Mouse (Mus musculus) neural tube, embryonic 15.5 days (tissue): Measurements from ENCODE around the gene Pitx3. TPM values are rescaled to one million over a fixed set of nuclear protein-coding genes. Genes with fewer than 3 reads are reported as not detected.
A peak's percentile ranks its signal among the peaks of the same experiment; 100 is the strongest.
"Not testable (repeated sequence)": the region's sequence is repeated elsewhere in the genome, so short reads cannot be mapped to it uniquely, and the experiment has no call there.

Experiments used
- ATAC-seq: fragments of 200-750 bp; cut with Nextera tagmentation; 2 replicates; pipeline ENCODE4 v1.8.0; 2017; ENCODE audit warnings: mild to moderate bottlenecking, moderate TSS enrichment, moderate library complexity; ENCODE audit not compliant: low FRiP score
- H3K27ac ChIP-seq: fragments of 300-500 bp; sonication (generic); replicated peaks from 2 replicates; pipeline ENCODE4 v1.5.1; 2015; ENCODE audit warnings: mild to moderate bottlenecking, inconsistent platforms
- H3K27me3 ChIP-seq: fragments of 300-500 bp; sonication (generic); replicated peaks from 2 replicates; pipeline ENCODE4 v1.6.1; 2015; ENCODE audit warnings: inconsistent platforms
- H3K36me3 ChIP-seq: fragments of 300-500 bp; sonication (generic); 2 replicates; pipeline ENCODE4 v1.6.1; 2015; ENCODE audit warnings: inconsistent platforms
- H3K4me1 ChIP-seq: fragments of 300-500 bp; sonication (generic); 2 replicates; pipeline ENCODE4 v1.6.1; 2015; ENCODE audit warnings: inconsistent platforms
- H3K4me2 ChIP-seq: fragments of 300-500 bp; sonication (generic); 2 replicates; pipeline ENCODE4 v1.6.1; 2015; ENCODE audit warnings: inconsistent platforms, mild to moderate bottlenecking, moderate library complexity
- H3K4me3 ChIP-seq: fragments of 300-500 bp; sonication (generic); replicated peaks from 2 replicates; pipeline ENCODE4 v1.5.1; 2015; ENCODE audit warnings: mild to moderate bottlenecking, inconsistent platforms
- H3K9ac ChIP-seq: fragments of 300-500 bp; sonication (generic); replicated peaks from 2 replicates; pipeline ENCODE4 v1.6.1; 2015; ENCODE audit warnings: mild to moderate bottlenecking, inconsistent platforms
- H3K9me3 ChIP-seq: fragments of 300-500 bp; sonication (generic); replicated peaks from 2 replicates; pipeline ENCODE4 v1.6.1; 2016; ENCODE audit warnings: inconsistent platforms
- WGBS: fragments of 180-500 bp; shearing (Covaris S2); methylation state at CpG from one replicate; pipeline ENCODE4 v1.1.7; 2015; ENCODE audit warnings: mixed read lengths; 5-methylcytosine and 5-hydroxymethylcytosine counted together
- polyA plus RNA-seq: library from polyadenylated mRNA; unstranded; fragments of >200 nt; fragmentation: Nextera tagmentation; extraction: Ambion mirVana; gene quantifications from 2 replicates; pipeline ENCODE4 v1.2.1, GENCODE M21; 2015

Gene Pitx3
- polyA plus RNA-seq = 0.32 and 0.64 TPM in 2 replicates

GRCm38 (mm10) chr19:46147511-46148371 lies at the start of gene Pitx3:
TSS of gene Pitx3 (minus strand) at chr19:46148326.
- Histone ChIP-seq H3K36me3 (no peaks in the 10 kb centered on the region), H3K4me1 (peaks cover 26% of the 10 kb centered on the region), H3K27ac (no peak within 1 kb of the TSS), H3K4me3 (peak within 1 kb of the TSS; percentile 49), H3K27me3 (peaks cover 76% of the 10 kb centered on the region), H3K9ac (peak within 1 kb of the TSS; percentile 34; the same call in 1 of the 2 replicates), H3K4me2 (peak within 1 kb of the TSS; percentile 98), H3K9me3 (no peaks in the 10 kb centered on the region)
- WGBS = under 1% methylated on average over 47 of the region's 47 CpGs
- no peak for ATAC-seq

- no peak overlapping the region for H3K4me2 ChIP-seq
- no peak overlapping the region for H3K4me3 ChIP-seq
- 87% methylated on average over 2 of the region's 2 CpGs for WGBS
- no peak overlapping the region for H3K27ac ChIP-seq
- peaks cover 3% of the 10 kb centered on the region; the same call in 1 of the 2 replicates for H3K4me1 ChIP-seq
- H3K9ac ChIP-seq = no peak overlapping the region
- ATAC-seq = no peak
- no peaks in the 10 kb centered on the region for H3K9me3 ChIP-seq
- H3K36me3 ChIP-seq = peaks cover 5% of the 10 kb centered on the region; the same call in 1 of the 2 replicates
- no peaks in the 10 kb centered on the region for H3K27me3 ChIP-seq
These were observed 39.1 kb upstream of the Pitx3 start for GRCm38 (mm10) chr19:46187203-46187602.

- Histone ChIP-seq H3K9ac (no peak overlapping the region), H3K4me3 (no peak overlapping the region), H3K9me3 (no peaks in the 10 kb centered on the region), H3K27ac (no peak overlapping the region), H3K4me2 (no peak overlapping the region), H3K4me1 (peaks cover 3% of the 10 kb centered on the region; the same call in 1 of the 2 replicates), H3K36me3 (peaks cover 5% of the 10 kb centered on the region; the same call in 1 of the 2 replicates), H3K27me3 (no peaks in the 10 kb centered on the region)
- no peak for ATAC-seq
- WGBS = 71% methylated on average over 3 of the region's 3 CpGs
These were observed 38.5 kb upstream of the Pitx3 start for GRCm38 (mm10) chr19:46186611-46187010.

GRCm38 (mm10) chr19:46182241-46182640 lies 34.1 kb upstream of the Pitx3 start:
- WGBS = 96% methylated on average over 3 of the region's 3 CpGs
- H3K36me3 ChIP-seq = peaks cover 5% of the 10 kb centered on the region; the same call in 1 of the 2 replicates
- ATAC-seq = no peak

GRCm38 (mm10) chr19:46180274-46180673 lies 32.1 kb upstream of the Pitx3 start:
- Histone ChIP-seq H3K9ac (no peak overlapping the region), H3K4me2 (no peak overlapping the region), H3K4me3 (no peak overlapping the region), H3K27me3 (no peaks in the 10 kb centered on the region), H3K27ac (no peak overlapping the region), H3K36me3 (peaks cover 5% of the 10 kb centered on the region; the same call in 1 of the 2 replicates), H3K9me3 (no peaks in the 10 kb centered on the region), H3K4me1 (peaks cover 9% of the 10 kb centered on the region; the same call in 1 of the 2 replicates)
- WGBS = 95% methylated on average over 2 of the region's 2 CpGs
- no peak for ATAC-seq

More at GRCm38 (mm10) chr19:46182241-46182640, 34.1 kb upstream of the Pitx3 start:
- peaks cover 5% of the 10 kb centered on the region; the same call in 1 of the 2 replicates for H3K4me1 ChIP-seq
- no peak overlapping the region for H3K27ac ChIP-seq
- H3K9ac ChIP-seq = no peak overlapping the region
- no peak overlapping the region for H3K4me3 ChIP-seq
- no peak overlapping the region for H3K4me2 ChIP-seq
- H3K9me3 ChIP-seq = no peaks in the 10 kb centered on the region
- no peaks in the 10 kb centered on the region for H3K27me3 ChIP-seq

- peaks cover 5% of the 10 kb centered on the region; the same call in 1 of the 2 replicates for H3K36me3 ChIP-seq
- no peak for ATAC-seq
- 41% methylated on average over 5 of the region's 5 CpGs for WGBS
- no peaks in the 10 kb centered on the region for H3K9me3 ChIP-seq
- H3K27me3 ChIP-seq = no peaks in the 10 kb centered on the region
- H3K27ac ChIP-seq = no peak overlapping the region
- peaks cover 9% of the 10 kb centered on the region; the same call in 1 of the 2 replicates for H3K4me1 ChIP-seq
- H3K4me2 ChIP-seq = no peak overlapping the region
- no peak overlapping the region for H3K9ac ChIP-seq
- no peak overlapping the region for H3K4me3 ChIP-seq
These were observed 28.9 kb upstream of the Pitx3 start for GRCm38 (mm10) chr19:46177046-46177445.

GRCm38 (mm10) chr19:46175173-46175572 lies 27.0 kb upstream of the Pitx3 start:
- Histone ChIP-seq H3K4me3 (no peak overlapping the region), H3K4me2 (no peak overlapping the region), H3K9ac (no peak overlapping the region), H3K9me3 (no peaks in the 10 kb centered on the region), H3K27ac (no peak overlapping the region), H3K36me3 (peaks cover 19% of the 10 kb centered on the region; the same call in 1 of the 2 replicates), H3K4me1 (peaks cover 9% of the 10 kb centered on the region; the same call in 1 of the 2 replicates), H3K27me3 (no peaks in the 10 kb centered on the region)
- no peak for ATAC-seq

GRCm38 (mm10) chr19:46172541-46172940 lies 24.4 kb upstream of the Pitx3 start:
- Histone ChIP-seq H3K27me3 (no peaks in the 10 kb centered on the region), H3K27ac (no peak overlapping the region), H3K4me3 (no peak overlapping the region), H3K9me3 (no peaks in the 10 kb centered on the region), H3K36me3 (peaks cover 19% of the 10 kb centered on the region; the same call in 1 of the 2 replicates), H3K4me1 (peaks cover 5% of the 10 kb centered on the region; the same call in 1 of the 2 replicates), H3K4me2 (no peak overlapping the region), H3K9ac (no peak overlapping the region)
- ATAC-seq = no peak
- 85% methylated on average over 5 of the region's 5 CpGs for WGBS

GRCm38 (mm10) chr19:46169913-46170312 lies 21.8 kb upstream of the Pitx3 start:
- Histone ChIP-seq H3K4me3 (no peak overlapping the region), H3K27me3 (no peaks in the 10 kb centered on the region), H3K9me3 (no peaks in the 10 kb centered on the region), H3K4me2 (no peak overlapping the region), H3K27ac (no peak overlapping the region), H3K36me3 (peaks cover 30% of the 10 kb centered on the region), H3K4me1 (no peaks in the 10 kb centered on the region), H3K9ac (no peak overlapping the region)
- no peak for ATAC-seq
- 52% methylated on average over 1 of the region's 1 CpGs for WGBS

GRCm38 (mm10) chr19:46169396-46169795 lies 21.3 kb upstream of the Pitx3 start:
- WGBS = 88% methylated on average over 3 of the region's 3 CpGs
- H3K4me3 ChIP-seq = no peak overlapping the region
- H3K9ac ChIP-seq = no peak overlapping the region
- H3K4me1 ChIP-seq = no peaks in the 10 kb centered on the region
- ATAC-seq = no peak
- no peaks in the 10 kb centered on the region for H3K9me3 ChIP-seq
- peaks cover 35% of the 10 kb centered on the region for H3K36me3 ChIP-seq
- no peak overlapping the region for H3K4me2 ChIP-seq
- H3K27me3 ChIP-seq = no peaks in the 10 kb centered on the region
- H3K27ac ChIP-seq = no peak overlapping the region

- ATAC-seq = not testable (repeated sequence)
- 100% methylated on average over 1 of the region's 2 CpGs for WGBS
- peaks cover 42% of the 10 kb centered on the region for H3K36me3 ChIP-seq
These were observed 19.0 kb upstream of the Pitx3 start for GRCm38 (mm10) chr19:46167169-46167568.

GRCm38 (mm10) chr19:46165950-46166349 lies 17.8 kb upstream of the Pitx3 start:
- ATAC-seq = no peak

More at GRCm38 (mm10) chr19:46167169-46167568, 19.0 kb upstream of the Pitx3 start:
- not testable (repeated sequence) for H3K4me1 ChIP-seq, H3K9ac ChIP-seq, H3K4me3 ChIP-seq, H3K27ac ChIP-seq, H3K4me2 ChIP-seq, H3K27me3 ChIP-seq, H3K9me3 ChIP-seq

More at GRCm38 (mm10) chr19:46165950-46166349, 17.8 kb upstream of the Pitx3 start:
- Histone ChIP-seq H3K27ac (no peak overlapping the region), H3K4me1 (no peaks in the 10 kb centered on the region), H3K27me3 (no peaks in the 10 kb centered on the region), H3K4me2 (no peak overlapping the region), H3K4me3 (no peak overlapping the region), H3K9me3 (no peaks in the 10 kb centered on the region), H3K9ac (no peak overlapping the region), H3K36me3 (peaks cover 32% of the 10 kb centered on the region)
- WGBS = 95% methylated on average over 3 of the region's 3 CpGs
